Mouse (Mus musculus) lung, adult 2 months (tissue): ENCODE measurements at regions not wholly inside any gene's neighbourhood (a gene's known extent, or its start where the extent isn't known, plus 50 kb on each side); places are given as distances from the start of the nearest gene placed in this dataset.

Experiments
- DNase-seq: peaks from one replicate; pipeline ENCODE4 v3.0.0; 2022
- H3K4me1 ChIP-seq: fragments of 200-500 bp; 2 replicates; pipeline ENCODE4 v1.6.1; 2011; ENCODE audit warnings: low read length; ENCODE audit not compliant: control insufficient read depth, insufficient read depth
- H3K4me3 ChIP-seq: fragments of 200-500 bp; replicated peaks from 2 replicates; pipeline ENCODE3; 2011; ENCODE audit warnings: low read depth, mild to moderate bottlenecking, control low read depth, low read length; ENCODE audit errors: extremely low read depth
- CTCF ChIP-seq: fragments of 200-500 bp; IDR thresholded peaks from 2 replicates; pipeline ENCODE4 v1.5.1; 2011; ENCODE audit warnings: mild to moderate bottlenecking, low read length, control low read depth; ENCODE audit not compliant: insufficient read depth
- POLR2A ChIP-seq: fragments of 200-500 bp; IDR thresholded peaks from 2 replicates; pipeline ENCODE4 v1.6.1; 2011; ENCODE audit warnings: low read depth, mild to moderate bottlenecking, control low read depth, low read length, borderline replicate concordance; ENCODE audit errors: extremely low read depth
- WGBS: fragments of 180-500 bp; shearing (Covaris S2); methylation state at CpG from one replicate; pipeline ENCODE4 v1.1.7; 2018; 5-methylcytosine and 5-hydroxymethylcytosine counted together

DNA sequence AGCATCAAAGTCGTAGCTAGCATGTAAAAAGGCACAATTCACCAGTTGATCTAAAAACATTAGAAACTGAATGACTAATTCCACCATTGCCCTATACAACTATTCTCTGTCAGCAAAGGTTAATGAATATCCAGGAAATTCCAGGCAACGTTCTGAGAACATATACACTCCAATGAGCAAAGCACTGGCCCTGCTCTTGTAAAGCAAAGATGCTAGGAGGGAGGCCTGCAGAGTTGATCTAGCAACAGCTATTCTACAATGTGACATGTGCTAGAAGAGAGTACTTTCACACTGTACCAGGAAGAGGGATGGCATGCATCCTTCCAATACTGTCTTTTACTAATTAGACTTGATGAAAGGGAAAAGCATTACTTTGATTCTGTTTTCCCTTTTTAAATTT lies 225.4 kb upstream of the Ppargc1a start:
- TF ChIP-seq POLR2A (no peak), CTCF (no peak)
- no peak for DNase-seq
- WGBS: 50% methylated on average over 2 of the region's 2 CpGs
- Histone ChIP-seq H3K4me3 (no peak overlapping the region), H3K4me1 (no peaks in the 10 kb centered on the region)

DNA sequence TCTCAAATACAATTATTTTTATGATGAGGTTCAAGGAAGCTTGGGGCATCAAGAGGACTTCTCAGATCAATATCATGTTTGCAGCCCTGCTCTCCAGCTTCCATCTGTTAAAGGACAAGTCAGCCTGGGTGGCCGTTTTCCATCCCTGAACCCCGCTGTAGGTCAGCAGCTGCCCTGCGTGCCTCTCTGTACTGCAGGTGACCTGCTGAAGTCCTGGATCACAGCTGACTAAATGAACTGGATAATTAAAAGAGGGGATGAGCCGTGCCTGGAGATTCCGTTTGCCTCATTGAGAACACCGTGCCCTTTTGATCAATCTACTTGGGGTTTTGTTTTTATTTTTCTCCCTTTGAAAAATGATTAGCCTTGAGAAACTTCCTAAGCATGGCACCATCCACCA lies 221.2 kb upstream of the Ppargc1a start:
- Histone ChIP-seq H3K4me1 (no peaks in the 10 kb centered on the region), H3K4me3 (no peak overlapping the region)
- TF ChIP-seq POLR2A (no peak), CTCF (no peak)
- no peak for DNase-seq
- 77% methylated on average over 6 of the region's 6 CpGs for WGBS

DNA sequence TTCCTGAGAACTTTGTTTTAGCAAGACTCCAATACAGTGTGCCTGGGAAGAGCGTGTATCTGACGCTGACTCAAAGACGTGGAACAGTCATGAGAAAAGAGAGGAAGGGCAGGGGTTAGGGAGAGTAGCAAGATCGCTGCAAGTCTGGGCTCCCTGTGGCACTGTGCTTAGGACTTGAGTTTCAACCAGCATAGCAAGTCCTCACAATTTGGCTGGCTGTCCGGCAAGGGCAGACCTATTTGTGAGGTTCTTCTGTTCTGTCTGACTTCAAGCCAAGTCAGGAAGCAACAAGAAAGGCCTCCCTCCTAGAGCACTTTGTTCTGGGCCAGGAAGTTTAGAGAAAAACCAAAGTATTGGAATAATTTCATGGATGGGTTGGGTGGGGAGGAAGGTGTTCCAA lies 216.0 kb upstream of the Ppargc1a start:
- H3K4me1 ChIP-seq: no peaks in the 10 kb centered on the region
- no peak for TF ChIP-seq CTCF
- TF ChIP-seq POLR2A: no peak
- H3K4me3 ChIP-seq: no peak overlapping the region
- WGBS: 62% methylated on average over 5 of the region's 5 CpGs
- no peak for DNase-seq

DNA sequence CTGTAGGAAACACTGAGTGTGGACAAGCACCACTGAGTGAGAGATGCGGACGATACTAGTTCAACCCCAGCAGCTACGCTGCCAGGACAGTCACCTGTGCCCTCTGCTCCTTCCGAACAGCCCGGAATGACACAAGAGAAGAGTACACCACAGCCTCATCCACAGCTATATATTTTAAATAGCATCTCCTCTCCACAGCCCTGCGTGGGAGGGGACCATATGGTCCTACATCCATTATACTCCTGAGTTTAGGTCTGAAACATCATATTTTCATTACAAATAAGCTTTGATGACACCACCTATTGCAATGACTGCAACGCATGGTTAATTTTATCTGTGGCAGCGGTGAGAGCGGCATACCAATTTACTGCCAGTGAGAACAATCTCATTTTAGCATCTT lies 215.6 kb upstream of the Ppargc1a start:
- Histone ChIP-seq H3K4me3 (no peak overlapping the region), H3K4me1 (no peaks in the 10 kb centered on the region)
- no peak for DNase-seq
- no peak for TF ChIP-seq POLR2A
- no peak for TF ChIP-seq CTCF
- WGBS: 89% methylated on average over 9 of the region's 9 CpGs

DNA sequence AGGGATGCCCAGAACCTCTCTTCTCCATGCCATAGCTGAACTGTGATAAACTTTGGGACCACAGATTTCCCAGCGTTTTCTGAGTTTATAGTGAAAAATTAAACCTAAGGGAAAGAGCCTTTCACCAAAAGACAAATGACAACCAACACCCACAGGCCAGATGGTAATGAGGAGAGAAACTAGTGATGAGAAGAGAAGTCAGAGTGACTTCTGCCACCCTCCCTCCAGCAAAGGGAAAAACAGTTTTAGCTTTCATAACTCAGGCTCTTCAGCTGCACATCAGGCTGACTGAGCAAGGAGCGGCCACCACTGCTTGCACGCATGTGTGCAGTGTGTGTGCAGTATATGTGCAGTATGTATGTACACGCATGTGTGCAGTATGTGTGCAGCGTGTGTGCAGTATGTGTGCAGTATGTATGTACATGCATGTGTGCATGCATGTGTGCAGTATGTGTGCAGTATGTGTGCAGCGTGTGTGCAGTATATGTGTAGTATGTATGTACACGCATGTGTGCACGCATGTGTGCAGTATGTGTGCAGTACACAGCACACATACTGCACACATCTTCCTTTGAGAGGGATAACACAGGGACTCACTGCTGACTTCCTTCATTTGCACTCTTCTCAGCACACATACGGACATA lies 208.1 kb upstream of the Ppargc1a start:
- no peaks in the 10 kb centered on the region for H3K4me1 ChIP-seq
- DNase-seq: no peak
- H3K4me3 ChIP-seq: no peak overlapping the region
- no peak for TF ChIP-seq CTCF
- no peak for TF ChIP-seq POLR2A
- 83% methylated on average over 9 of the region's 9 CpGs for WGBS

DNA sequence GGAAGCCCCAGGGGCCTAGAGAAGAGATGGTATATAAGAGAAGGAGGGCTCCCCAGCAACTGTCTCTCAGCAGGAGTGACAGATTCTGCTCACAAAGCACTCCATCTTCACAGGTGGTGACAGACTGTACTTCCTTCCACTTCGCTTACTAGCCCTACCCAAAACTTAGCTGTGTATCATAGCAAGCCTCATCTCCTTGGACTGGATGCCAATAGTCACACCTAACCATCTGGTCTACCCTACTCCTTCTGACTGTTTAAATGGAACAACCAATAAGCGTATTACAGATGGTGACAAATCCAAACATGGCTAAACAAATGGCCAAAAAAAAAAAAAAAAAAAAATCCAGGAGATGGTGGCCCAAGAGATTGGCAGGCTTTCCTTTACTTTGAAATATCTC lies 204.1 kb upstream of the Ppargc1a start:
- DNase-seq: no peak
- H3K4me1 ChIP-seq: no peaks in the 10 kb centered on the region
- WGBS: 59% methylated on average over 2 of the region's 2 CpGs
- H3K4me3 ChIP-seq: no peak overlapping the region
- no peak for TF ChIP-seq CTCF
- TF ChIP-seq POLR2A: no peak

DNA sequence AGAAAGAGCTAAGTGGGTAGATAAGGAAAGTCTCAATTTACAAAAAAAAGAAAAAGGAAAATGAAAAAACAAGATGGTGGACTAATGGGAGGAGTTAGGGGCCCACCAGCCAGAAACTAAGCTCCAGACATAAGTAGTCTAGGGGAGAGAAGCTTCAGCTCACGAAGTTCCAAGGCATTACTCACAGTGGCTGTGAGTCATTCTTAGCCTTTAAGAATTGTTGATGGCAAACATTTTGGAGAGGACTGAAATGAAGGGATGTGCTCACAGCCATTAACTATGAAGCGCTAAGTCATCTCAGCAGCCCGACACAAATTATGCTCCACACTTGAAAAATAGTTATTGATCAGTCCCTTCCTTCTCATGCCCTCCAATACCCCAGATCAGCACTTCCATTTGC lies 198.6 kb upstream of the Ppargc1a start:
- WGBS: 66% methylated on average over 3 of the region's 3 CpGs
- no peak for DNase-seq
- H3K4me1 ChIP-seq: no peaks in the 10 kb centered on the region
- H3K4me3 ChIP-seq: no peak overlapping the region
- TF ChIP-seq CTCF (no peak), POLR2A (no peak)

DNA sequence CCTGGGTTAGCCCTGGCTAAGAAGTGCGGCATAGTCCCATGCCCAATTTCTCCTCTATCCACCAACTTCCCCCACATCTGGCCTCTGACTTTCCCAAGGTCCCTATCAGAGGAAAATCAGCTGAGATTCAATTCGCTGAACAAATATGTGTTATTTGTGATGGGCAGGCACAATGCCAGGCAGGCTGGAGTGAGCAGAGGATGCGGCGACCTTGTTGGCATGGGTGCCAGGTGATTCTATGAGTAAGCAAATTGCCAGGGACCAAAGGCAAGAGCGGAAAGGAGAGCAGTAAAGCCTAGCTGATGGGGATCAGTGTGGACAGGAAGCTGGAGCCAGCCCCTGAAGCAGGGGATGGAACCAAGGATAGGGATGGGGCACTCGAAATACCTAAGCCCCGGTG lies 196.9 kb upstream of the Ppargc1a start:
- no peak overlapping the region for H3K4me3 ChIP-seq
- WGBS: 76% methylated on average over 7 of the region's 7 CpGs
- H3K4me1 ChIP-seq: no peaks in the 10 kb centered on the region
- DNase-seq: no peak
- no peak for TF ChIP-seq POLR2A
- no peak for TF ChIP-seq CTCF

DNA sequence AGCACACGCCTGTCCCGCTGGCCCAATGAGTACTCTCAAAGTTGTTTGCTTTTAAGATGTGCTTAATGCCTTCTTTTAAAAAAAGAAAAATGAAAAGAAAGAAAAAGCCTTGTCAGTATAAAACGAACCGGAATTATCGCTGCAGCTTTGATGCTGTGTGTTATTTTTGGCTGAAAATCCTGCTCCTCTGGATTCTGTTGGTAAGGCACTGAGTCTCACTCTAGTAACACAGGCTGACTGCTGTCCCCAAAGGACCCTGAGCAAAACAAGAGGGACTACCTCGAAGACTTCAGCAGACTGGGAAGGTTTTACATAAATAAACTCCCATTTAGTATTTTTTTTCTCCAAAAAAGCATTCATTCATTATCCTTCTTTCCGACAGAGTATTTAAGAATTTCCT lies 196.1 kb upstream of the Ppargc1a start:
- TF ChIP-seq CTCF: no peak
- TF ChIP-seq POLR2A: no peak
- Histone ChIP-seq H3K4me1 (no peaks in the 10 kb centered on the region), H3K4me3 (no peak overlapping the region)
- no peak for DNase-seq
- WGBS: 45% methylated on average over 7 of the region's 7 CpGs

DNA sequence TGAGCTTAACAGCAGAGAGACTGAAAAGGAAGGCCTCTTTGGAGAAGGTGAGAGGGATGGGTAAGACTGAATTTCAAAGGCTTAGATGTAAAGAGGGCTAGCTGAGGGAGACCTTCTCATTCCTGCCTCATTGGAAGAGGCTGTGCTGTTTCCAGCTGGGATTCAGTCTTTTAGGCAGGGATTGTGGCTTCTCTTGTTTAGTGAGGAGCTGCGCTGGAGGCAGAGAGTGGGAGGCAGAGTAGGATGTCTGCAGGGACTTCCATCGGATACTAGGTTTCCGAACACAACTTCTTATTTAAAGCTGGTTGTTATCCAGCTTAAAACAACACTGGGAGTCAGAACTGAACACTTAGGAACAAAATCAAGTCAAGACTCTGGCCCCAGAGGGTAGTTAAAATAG lies 194.8 kb upstream of the Ppargc1a start:
- WGBS: 81% methylated on average over 3 of the region's 3 CpGs
- TF ChIP-seq CTCF (no peak), POLR2A (no peak)
- Histone ChIP-seq H3K4me3 (no peak overlapping the region), H3K4me1 (no peaks in the 10 kb centered on the region)
- DNase-seq: no peak
